Mouse (Mus musculus) G1E (cell line): ENCODE measurements at regions not wholly inside any gene's neighbourhood (a gene's known extent, or its start where the extent isn't known, plus 50 kb on each side); places are given as distances from the start of the nearest gene placed in this dataset.

Experiments used
- CTCF ChIP-seq: IDR thresholded peaks from 2 replicates; pipeline ENCODE4 v1.5.1; 2012; ENCODE audit warnings: low read depth, low read length, inconsistent platforms, mixed read lengths
- GATA1 ChIP-seq: IDR thresholded peaks from 2 replicates; pipeline ENCODE4 v1.6.1; 2012; ENCODE audit warnings: borderline replicate concordance, low read length, inconsistent platforms, mixed read lengths
- POLR2AphosphoS5 ChIP-seq: IDR thresholded peaks from 2 replicates; pipeline ENCODE4 v1.6.1; 2012; ENCODE audit warnings: low read depth, low read length, inconsistent platforms; ENCODE audit not compliant: insufficient replicate concordance
- TAL1 ChIP-seq: conservative IDR thresholded peaks from 2 replicates; pipeline ENCODE4 v1.6.1; 2012; ENCODE audit warnings: low read depth, low read length, inconsistent platforms, mixed read lengths

- TF ChIP-seq CTCF (no peak), POLR2AphosphoS5 (no peak), TAL1 (no peak), GATA1 (no peak)
These were observed 143.0 kb upstream of the Ogfrl1 start for GRCm38 (mm10) chr1:23540594-23540993.
